Mouse (Mus musculus) urinary bladder, postnatal 4 days (tissue): ENCODE results near the gene Arhgap25.
"Not testable (repeated sequence)": the region's sequence is repeated elsewhere in the genome, so short reads cannot be mapped to it uniquely, and the experiment has no call there.

Experiments used
- DNase-seq, 2 experiments: peaks; one replicate each; pipeline ENCODE4 v3.0.0; 2021 to 2022; ENCODE audit warnings: low spot score in 2 of 2

The Arhgap25 gene

GRCm38 (mm10) chr6:87536270-87536669 lies 3.2 kb upstream of the Arhgap25 start:
- no peak for DNase-seq

DNA sequence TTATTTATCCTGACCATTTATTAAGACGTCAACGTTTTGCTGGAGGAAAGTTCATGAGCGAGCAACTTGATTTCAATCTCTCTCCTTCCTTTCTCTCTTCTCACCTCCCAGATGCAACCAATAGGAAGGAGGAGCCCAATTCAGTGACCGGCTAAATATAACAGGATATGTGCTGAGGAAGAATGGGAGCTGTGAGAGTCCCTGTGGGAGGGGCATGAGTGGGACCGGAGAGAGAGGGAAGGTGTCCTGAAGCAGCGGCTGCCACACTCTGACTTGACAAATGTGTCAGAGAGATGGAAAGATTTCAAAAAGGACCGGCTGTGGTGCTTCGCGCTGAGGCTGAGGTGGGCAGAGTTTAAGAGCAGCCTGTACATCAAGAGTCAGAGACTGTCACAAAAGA lies 2.6 kb upstream of the Arhgap25 start:
- no peak for DNase-seq

DNA sequence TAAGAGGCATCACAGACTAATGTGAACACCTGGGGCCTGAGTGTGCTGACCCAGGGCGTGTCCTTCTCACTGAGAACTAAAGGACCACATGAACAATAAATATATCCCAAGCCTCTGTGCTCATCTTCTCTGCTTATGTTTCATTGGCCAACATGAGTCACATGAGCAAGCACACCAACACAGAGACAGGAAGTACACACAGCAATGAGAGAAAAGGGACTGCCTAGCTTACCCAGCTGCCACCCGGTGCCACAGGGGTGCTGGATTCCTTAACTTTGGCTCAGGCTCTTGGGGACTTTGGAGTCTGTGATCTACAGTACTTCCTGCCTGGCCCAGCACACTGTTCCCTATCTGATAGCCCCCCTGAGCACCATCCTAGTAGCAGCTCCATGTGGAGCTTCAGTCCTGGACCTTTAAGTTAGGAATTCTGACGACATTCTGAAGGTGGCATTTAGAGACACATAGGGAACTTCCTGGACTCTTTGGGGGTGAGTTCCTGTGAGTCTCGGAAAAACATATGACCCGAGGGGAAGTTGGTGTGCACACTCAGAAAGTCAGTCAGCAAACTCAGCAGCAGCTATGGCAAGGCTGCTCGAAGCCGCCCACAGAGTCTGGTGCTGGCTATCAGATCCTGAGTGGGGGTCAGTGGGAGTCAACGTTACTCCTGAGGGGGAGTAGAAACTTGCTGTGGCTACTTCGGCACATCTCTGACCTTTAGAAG lies 2.0 kb upstream of the Arhgap25 start:
- DNase-seq, result no peak

DNA sequence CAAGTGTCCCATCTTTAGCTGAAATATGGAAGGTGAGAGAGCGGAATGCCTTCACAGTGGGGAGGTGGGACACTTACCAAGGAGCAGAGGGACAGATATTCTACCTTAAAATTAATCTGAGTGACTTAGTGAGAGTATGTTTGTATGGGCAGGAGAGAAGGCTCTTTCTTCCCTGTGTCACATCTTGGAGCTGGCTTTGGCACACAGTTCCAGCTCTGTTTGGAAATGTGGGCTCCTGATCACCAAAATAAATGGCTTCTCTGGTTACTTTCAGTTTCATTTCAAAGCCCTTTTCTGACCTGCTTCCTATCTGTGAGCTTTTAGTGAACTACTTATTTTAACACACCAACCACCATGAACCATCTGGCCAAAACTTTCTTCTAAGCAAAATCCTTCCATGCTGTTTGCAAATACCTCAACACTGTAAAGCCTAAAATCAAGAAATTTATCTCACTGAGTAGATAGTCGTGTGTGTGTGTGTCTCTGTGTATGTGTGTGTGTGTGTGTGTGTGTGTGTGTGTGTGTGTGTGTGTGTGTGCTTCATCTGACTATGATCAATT lies 1.5 kb downstream of the Arhgap25 start:
- no peak for DNase-seq

- DNase-seq, result no peak
Observed at GRCm38 (mm10) chr6:87530386-87530785, 2.7 kb downstream of the Arhgap25 start.

- no peak for DNase-seq
Observed at GRCm38 (mm10) chr6:87527846-87528557, 5.1 kb downstream of the Arhgap25 start.

GRCm38 (mm10) chr6:87527366-87527765 lies 5.7 kb downstream of the Arhgap25 start:
- DNase-seq, result no peak

DNA sequence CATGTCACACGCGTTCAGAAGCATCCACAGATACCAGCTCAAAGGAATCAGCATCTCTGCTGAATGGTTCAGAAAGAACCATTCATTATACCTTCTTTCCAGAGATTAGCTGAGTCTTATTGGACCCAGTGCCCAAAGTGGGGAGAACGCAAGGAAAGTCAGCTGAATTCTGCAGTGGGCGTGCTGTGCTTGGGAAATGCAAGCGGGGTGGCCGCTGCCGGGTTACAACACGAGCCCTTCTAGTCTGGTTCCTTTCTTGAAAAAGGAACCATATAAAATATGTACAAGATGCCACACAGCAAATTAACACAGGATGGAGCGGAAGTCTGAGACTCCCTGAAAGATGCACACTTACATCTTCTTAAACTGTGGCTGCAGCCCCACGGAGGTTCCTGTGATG lies 7.9 kb downstream of the Arhgap25 start:
- DNase-seq, result no peak

- no peak for DNase-seq
Observed at GRCm38 (mm10) chr6:87524281-87524680, 8.8 kb downstream of the Arhgap25 start.

GRCm38 (mm10) chr6:87523736-87524135 lies 9.3 kb downstream of the Arhgap25 start:
- no peak for DNase-seq

GRCm38 (mm10) chr6:87523085-87523484 lies 10.0 kb downstream of the Arhgap25 start:
- DNase-seq, result no peak

DNA sequence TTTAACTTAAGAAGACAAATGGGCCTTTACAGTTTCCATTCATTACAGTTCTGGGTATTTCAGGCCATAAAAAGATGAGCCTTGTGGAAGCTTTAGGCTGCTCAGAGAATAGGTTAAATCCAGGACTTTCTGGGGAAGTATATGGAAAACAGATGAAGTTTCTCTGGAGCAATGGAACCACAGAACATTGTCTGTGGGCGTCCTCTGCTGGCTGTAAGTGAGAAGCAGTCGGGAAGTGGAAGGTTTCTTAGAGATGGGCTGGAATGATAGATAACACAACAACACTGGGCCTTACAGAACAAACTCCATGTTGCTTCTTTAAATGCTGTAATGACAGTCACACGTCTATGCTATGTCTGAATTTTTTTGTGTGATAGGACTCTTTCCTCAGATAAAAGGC lies 10.8 kb downstream of the Arhgap25 start:
- no peak for DNase-seq

DNA sequence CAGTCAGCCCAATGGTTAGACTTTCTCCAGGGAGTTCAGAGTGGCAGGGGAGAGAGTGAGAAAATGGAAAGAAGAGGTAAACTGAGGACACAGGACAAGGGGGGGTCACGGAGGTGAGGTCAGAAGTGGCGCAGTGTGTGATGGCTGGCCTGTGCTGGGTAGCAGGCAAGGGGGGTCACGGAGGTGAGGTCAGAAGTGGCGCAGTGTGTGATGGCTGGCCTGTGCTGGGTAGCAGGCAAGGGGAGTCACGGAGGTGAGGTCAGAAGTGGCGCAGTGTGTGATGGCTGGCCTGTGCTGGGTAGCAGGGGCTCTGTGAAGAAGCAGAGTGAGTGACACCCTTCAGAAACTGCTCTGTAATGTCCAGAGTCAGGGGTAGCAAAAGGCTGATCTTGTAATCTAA lies 11.4 kb downstream of the Arhgap25 start:
- DNase-seq, result not testable (repeated sequence)

- DNase-seq, result no peak
Observed at GRCm38 (mm10) chr6:87520572-87520971, 12.5 kb downstream of the Arhgap25 start.

GRCm38 (mm10) chr6:87519809-87520208 lies 13.2 kb downstream of the Arhgap25 start:
- no peak for DNase-seq

- DNase-seq, result no peak
Observed at GRCm38 (mm10) chr6:87518622-87519021, 14.4 kb downstream of the Arhgap25 start.

DNA sequence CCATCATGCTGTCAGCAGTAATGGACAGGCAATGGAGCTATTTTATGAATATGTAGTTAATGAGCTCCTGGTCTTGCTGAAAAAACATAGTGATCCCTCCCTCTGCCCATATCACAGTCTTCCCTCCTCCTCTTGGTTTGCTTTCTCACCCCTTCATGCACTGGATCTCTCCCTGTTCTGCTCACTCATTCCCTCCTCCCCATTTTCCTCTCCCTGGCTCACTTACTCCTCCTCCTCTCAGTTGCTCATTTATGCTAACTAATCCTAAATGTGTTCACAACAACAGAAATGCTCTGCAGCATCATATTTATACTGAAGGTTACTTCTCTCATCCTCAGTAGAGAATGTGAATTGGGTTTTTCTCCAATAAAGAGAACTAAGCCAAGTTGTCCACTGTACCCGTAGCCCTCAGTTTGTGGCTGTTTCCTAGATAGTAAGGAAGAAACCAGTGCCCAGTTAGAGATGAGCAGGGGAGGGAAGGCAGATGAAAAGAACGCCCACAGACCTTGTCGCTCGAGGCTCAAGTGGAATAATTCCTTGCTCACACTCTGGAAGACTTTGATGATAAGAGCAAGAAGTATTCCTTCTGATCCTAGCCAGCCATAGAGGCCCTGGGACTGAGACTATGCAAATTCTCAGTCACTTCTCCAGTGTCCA lies 15.2 kb downstream of the Arhgap25 start:
- no peak for DNase-seq

- DNase-seq, result no peak
Observed at GRCm38 (mm10) chr6:87514321-87514720, 18.7 kb downstream of the Arhgap25 start.

- DNase-seq, result peak; percentile 67 to 77
Observed at GRCm38 (mm10) chr6:87513046-87513767, 19.9 kb downstream of the Arhgap25 start.

DNA sequence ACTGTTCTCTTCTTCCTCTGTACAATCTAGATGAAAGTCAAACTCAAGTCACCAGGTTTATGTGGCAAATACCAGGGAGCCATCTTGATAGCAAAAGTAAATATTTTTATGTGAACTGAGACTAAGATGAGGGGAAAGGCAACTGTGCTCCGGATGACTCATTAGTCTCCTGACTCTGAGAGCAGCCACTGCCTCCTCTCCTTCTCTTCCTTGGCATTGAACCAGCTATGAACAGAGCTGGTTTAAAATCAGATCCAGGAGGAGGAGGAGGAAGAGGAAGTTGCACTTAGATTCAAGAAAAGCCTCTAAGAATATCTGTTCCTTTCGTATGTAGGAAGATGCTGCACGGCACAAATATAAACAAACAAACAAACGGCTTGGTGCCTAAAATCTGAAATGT lies 22.1 kb downstream of the Arhgap25 start:
- DNase-seq, result no peak

DNA sequence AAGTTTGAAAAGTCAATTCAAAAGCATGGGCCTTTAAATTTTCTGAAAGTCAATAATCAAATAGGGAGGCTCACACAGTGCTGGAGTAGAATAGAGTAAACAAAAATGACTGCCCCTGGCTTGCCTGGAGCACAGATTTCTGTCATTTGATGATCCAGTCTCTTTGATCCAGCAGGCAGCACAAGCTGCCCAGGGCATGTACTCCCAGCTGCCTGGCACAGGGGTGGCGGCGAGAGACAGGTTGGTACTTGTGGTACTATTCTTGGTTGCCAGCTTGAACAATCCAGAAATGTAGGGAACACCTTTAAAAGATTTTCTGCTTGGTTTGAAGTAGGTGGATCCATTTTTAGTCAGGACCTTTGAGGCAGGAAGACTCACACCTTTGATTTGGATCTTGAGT lies 23.3 kb downstream of the Arhgap25 start:
- no peak for DNase-seq

DNA sequence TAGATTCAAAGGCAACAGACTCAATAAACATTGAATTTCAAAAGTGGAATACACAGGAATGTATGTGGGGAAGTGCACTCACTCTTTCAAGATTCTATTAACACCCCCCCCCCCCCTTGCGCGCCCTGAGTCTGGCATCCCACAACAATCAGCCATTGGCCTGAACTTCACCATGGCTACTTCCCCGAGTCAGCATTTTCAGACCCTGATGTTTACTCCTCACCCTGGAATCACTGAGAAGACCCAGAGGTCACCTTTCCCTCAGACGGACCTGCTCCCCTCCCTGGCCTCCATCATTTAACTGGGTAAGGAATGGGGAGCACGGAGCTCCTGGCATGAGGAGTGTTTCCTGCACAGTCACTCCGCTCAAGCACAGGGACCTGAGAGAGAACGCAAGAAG lies 28.2 kb downstream of the Arhgap25 start:
- DNase-seq, result no peak
